Mouse (Mus musculus) E14TG2a.4 (cell line): ENCODE results near the gene Saxo1.

Experiments
- CTCF ChIP-seq: conservative IDR thresholded peaks from 2 replicates; pipeline ENCODE4 v1.5.1; 2014; ENCODE audit warnings: low read length
- NANOG ChIP-seq: IDR thresholded peaks from 2 replicates; pipeline ENCODE4 v1.6.1; 2014; ENCODE audit warnings: borderline replicate concordance, low read length, mixed read lengths
- POU5F1 ChIP-seq: IDR thresholded peaks from 2 replicates; pipeline ENCODE4 v1.6.1; 2014; ENCODE audit warnings: low read length, borderline replicate concordance

DNA sequence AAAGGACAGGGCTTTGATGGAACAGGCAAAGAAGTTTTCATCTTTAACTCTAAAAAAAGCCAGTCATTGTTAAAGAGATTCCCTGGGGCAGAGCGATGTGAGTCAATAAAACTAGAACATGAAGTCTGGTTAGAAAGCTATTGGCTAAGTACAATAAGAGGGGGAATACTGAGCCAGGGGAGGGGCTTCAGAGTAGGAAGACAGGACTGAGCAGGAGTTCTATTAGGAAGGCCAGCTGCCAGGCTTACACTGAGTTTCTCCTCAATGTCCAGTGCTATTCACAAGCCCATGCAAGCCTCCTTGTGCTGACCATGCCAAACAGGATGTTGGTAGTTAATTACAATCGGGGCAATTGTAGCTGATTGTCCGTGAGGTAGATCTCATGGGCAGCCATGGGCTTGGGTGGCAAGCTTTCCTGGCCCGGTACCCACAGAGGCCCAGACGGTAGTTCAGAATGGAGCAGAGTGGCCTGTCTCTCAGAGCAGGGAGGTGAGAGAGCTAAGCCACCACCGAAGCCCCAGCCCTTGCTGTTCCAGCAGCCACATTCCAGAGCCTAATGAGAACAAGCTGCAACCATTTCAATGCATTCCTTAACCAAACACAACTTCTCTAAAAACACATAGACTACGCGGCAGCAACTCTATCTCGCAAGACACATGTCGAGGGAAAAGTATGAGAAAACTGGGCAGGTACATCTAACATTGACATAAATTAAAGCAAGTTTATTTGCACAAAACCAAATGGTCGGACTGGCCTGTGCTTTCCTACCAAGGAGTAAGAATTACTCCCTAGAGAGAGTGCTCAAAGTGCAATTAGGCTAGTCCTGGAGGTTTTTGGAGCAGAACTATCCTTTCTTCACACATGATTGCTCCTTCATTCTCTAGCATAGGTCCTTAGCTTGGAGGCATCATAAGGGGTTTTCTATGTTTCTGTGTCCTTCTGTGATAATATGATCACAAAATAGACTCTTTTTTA lies 30.7 kb downstream of the Saxo1 start:
- TF ChIP-seq CTCF (no peak), POU5F1 (no peak), NANOG (no peak)
